Mouse (Mus musculus) limb, embryonic 14.5 days (tissue): ENCODE results near the gene Ttc37. TPM values are rescaled to one million over a fixed set of nuclear protein-coding genes. Genes with fewer than 3 reads are reported as not detected.

ENCODE experiments used
- ATAC-seq: fragments of 200-750 bp; cut with Nextera tagmentation; 2 replicates; pipeline ENCODE4 v1.8.0; 2017; ENCODE audit warnings: low read depth, moderate number of reproducible peaks, moderate TSS enrichment; ENCODE audit not compliant: low FRiP score
- DNase-seq: peaks from one replicate; pipeline ENCODE4 v3.0.0-alpha.2; 2015; ENCODE audit warnings: low spot score
- H3K27ac ChIP-seq: fragments of 300-500 bp; sonication (generic); replicated peaks from 2 replicates; pipeline ENCODE4 v1.5.1; 2014; ENCODE audit warnings: low read depth, mild to moderate bottlenecking, low read length, moderate library complexity, mixed read lengths
- H3K27me3 ChIP-seq: fragments of 300-500 bp; sonication (generic); 2 replicates; pipeline ENCODE4 v1.6.1; 2014; ENCODE audit warnings: low read length, mixed read lengths; ENCODE audit not compliant: control insufficient read depth, insufficient read depth
- H3K36me3 ChIP-seq: fragments of 300-500 bp; sonication (generic); 2 replicates; pipeline ENCODE4 v1.6.1; 2014; ENCODE audit warnings: mild to moderate bottlenecking, low read length, moderate library complexity, mixed read lengths; ENCODE audit not compliant: control insufficient read depth, insufficient read depth
- H3K4me1 ChIP-seq: fragments of 300-500 bp; sonication (generic); 2 replicates; pipeline ENCODE4 v1.6.1; 2014; ENCODE audit warnings: antibody characterized with exemption, low read length, mixed read lengths; ENCODE audit not compliant: control insufficient read depth, insufficient read depth
- H3K4me2 ChIP-seq: fragments of 300-500 bp; sonication (generic); replicated peaks from 2 replicates; pipeline ENCODE4 v1.6.1; 2014; ENCODE audit warnings: low read depth, mild to moderate bottlenecking, low read length, moderate library complexity; ENCODE audit not compliant: severe bottlenecking
- H3K4me3 ChIP-seq: fragments of 300-500 bp; sonication (generic); replicated peaks from 2 replicates; pipeline ENCODE4 v1.5.1; 2014; ENCODE audit warnings: low read length
- H3K9ac ChIP-seq: fragments of 300-500 bp; sonication (generic); 2 replicates; pipeline ENCODE4 v1.6.1; 2014; ENCODE audit warnings: mild to moderate bottlenecking, low read depth, low read length, moderate library complexity; ENCODE audit not compliant: severe bottlenecking
- H3K9me3 ChIP-seq: fragments of 300-500 bp; sonication (generic); 2 replicates; pipeline ENCODE4 v1.6.1; 2016; ENCODE audit warnings: low read length; ENCODE audit not compliant: control insufficient read depth
- POLR2A ChIP-seq: fragments of 200-500 bp; IDR thresholded peaks from 2 replicates; pipeline ENCODE4 v1.8.0; 2012; ENCODE audit warnings: inconsistent platforms, mild to moderate bottlenecking, moderate library complexity, borderline replicate concordance; ENCODE audit not compliant: insufficient read depth, insufficient read length; ENCODE audit errors: extremely low read depth
- WGBS: fragments of 180-500 bp; shearing (Covaris S2); extraction: QIAGEN DNeasy Blood & Tissue Kit; methylation state at CpG from one replicate; pipeline ENCODE4 v1.1.7; 2014; 5-methylcytosine and 5-hydroxymethylcytosine counted together
- polyA plus RNA-seq, 2 experiments: library from polyadenylated mRNA; depleted of rRNA in 1 of 2; stranded (reverse) in 1 of 2; unstranded in 1 of 2; fragments of >200 nt; fragmentation: Nextera tagmentation in 1 of 2; extraction: Ambion mirVana in 1 of 2; gene quantifications; 2 replicates each; pipeline versions ENCODE4 v1.2.1 to v1.2.3; 2012 to 2014

Ttc37 gene
- polyA plus RNA-seq, 2 experiments, result 17.9 to 22.3 TPM

GRCm38 (mm10) chr13:76194937-76195336 is 96.4 kb downstream of the Ttc37 start:
- no peak overlapping the region for H3K4me2 ChIP-seq
- H3K9ac ChIP-seq, result no peak overlapping the region
- no peak for ATAC-seq
- no peak overlapping the region for H3K4me3 ChIP-seq
- H3K4me1 ChIP-seq, result no peaks in the 10 kb centered on the region
- TF ChIP-seq POLR2A, result no peak
- peaks cover 29% of the 10 kb centered on the region for H3K36me3 ChIP-seq
- H3K27ac ChIP-seq, result no peak overlapping the region
- no peaks in the 10 kb centered on the region for H3K27me3 ChIP-seq
- no peaks in the 10 kb centered on the region for H3K9me3 ChIP-seq
- no peak for DNase-seq

- Histone ChIP-seq H3K27ac (no peak overlapping the region), H3K9me3 (no peaks in the 10 kb centered on the region), H3K4me1 (no peaks in the 10 kb centered on the region), H3K4me2 (no peak overlapping the region), H3K9ac (no peak overlapping the region), H3K36me3 (peaks cover 24% of the 10 kb centered on the region), H3K27me3 (no peaks in the 10 kb centered on the region), H3K4me3 (no peak overlapping the region)
- no peak for TF ChIP-seq POLR2A
- ATAC-seq (no peak; the same call in 1 of the 2 replicates), DNase-seq (no peak)
- 93% methylated on average over 8 of the region's 8 CpGs for WGBS
Observed at GRCm38 (mm10) chr13:76195431-76196138, 97.1 kb downstream of the Ttc37 start.

- no peak overlapping the region for H3K4me3 ChIP-seq
- H3K27ac ChIP-seq, result no peak overlapping the region
- H3K4me2 ChIP-seq, result no peak overlapping the region
- DNase-seq, result no peak
- 0 out of 2 replicates have a peak, but pooled peaks cover 7% of the 10 kb centered on the region for H3K36me3 ChIP-seq
- H3K4me1 ChIP-seq, result no peaks in the 10 kb centered on the region
- no peaks in the 10 kb centered on the region for H3K27me3 ChIP-seq
- no peak for ATAC-seq
- 83% methylated on average over 3 of the region's 3 CpGs for WGBS
- no peak overlapping the region for H3K9ac ChIP-seq
- no peak for TF ChIP-seq POLR2A
- H3K9me3 ChIP-seq, result no peaks in the 10 kb centered on the region
Observed at GRCm38 (mm10) chr13:76197297-76197848, 98.8 kb downstream of the Ttc37 start.

DNA sequence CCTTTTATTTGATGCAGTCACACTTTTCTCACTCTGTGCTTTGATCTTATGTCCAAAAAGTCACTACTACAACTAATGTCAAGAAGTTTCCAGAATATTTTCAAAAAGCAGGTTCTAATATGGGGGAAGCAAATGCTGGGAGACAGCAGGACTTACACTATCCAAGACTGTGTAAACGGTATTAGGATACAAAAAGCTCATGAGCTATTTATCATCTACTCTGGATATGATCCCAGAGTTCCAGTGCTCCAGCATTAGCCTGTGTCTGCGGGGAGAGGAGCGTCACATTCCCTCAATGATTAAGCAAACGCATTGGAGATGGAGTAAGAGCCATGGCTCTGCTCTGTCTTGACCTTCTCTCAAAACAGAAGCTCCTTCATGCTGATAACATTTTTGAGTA is 101.4 kb downstream of the Ttc37 start:
- 93% methylated on average over 4 of the region's 4 CpGs for WGBS
- ATAC-seq, result no peak
- Histone ChIP-seq H3K4me2 (no peak overlapping the region), H3K4me1 (no peaks in the 10 kb centered on the region), H3K27ac (no peak overlapping the region), H3K36me3 (0 out of 2 replicates have a peak, but pooled peaks cover 7% of the 10 kb centered on the region), H3K9ac (no peak overlapping the region), H3K27me3 (no peaks in the 10 kb centered on the region), H3K9me3 (no peaks in the 10 kb centered on the region), H3K4me3 (no peak overlapping the region)
- TF ChIP-seq POLR2A, result no peak
- no peak for DNase-seq

- H3K27ac ChIP-seq, result no peak overlapping the region
- no peaks in the 10 kb centered on the region for H3K9me3 ChIP-seq
- H3K9ac ChIP-seq, result no peak overlapping the region
- ATAC-seq (no peak), DNase-seq (no peak)
- no peaks in the 10 kb centered on the region for H3K4me1 ChIP-seq
- H3K4me2 ChIP-seq, result no peak overlapping the region
- 77% methylated on average over 2 of the region's 2 CpGs for WGBS
- no peak for TF ChIP-seq POLR2A
- no peaks in the 10 kb centered on the region for H3K27me3 ChIP-seq
- no peak overlapping the region for H3K4me3 ChIP-seq
- H3K36me3 ChIP-seq, result no peaks in the 10 kb centered on the region
Observed at GRCm38 (mm10) chr13:76214928-76215327, 116.4 kb downstream of the Ttc37 start.
